In the genomic region with DNA sequence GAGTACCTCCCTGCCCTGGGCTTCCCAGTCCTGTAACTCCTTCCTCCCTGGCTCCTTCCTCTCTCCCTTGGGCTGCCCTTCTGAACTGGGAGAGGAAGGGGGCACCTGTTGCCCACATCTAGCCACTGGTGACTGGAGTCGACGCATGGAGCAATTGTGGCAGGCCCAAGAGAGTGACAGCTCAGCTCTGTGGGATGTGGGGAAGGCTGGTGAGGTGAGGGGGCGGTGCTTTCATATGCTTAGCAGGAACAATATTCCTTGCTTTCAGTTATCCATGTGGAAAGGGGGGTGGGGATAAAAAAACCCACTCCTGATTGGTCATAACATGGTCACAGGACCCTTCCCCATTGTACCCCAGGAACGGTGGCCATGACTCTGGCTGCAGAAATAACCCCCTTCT, we compare ENCODE assay signal across 12 mouse cellular contexts. TPM values are rescaled to one million over a fixed set of nuclear protein-coding genes. Genes with fewer than 3 reads are reported as not detected.
DNase-seq lines count a peak whose midpoint lies in the region; ATAC-seq and TF ChIP-seq lines count a peak whose summit lies in the region.
"Had no signal": no experiment of that assay in that cellular context is flagged by ENCODE, and none has a peak within 500 bp of the region (broad histone marks: within the 10 kb centered on the region; RNA-seq: fewer than 3 reads in every experiment).

No protein-coding gene starts in this region.

- DNase-seq in frontal cortex, adult 2 months (ENCODE audit: extremely low spot score in 1 of 2, low spot score in 1 of 2) = no peak
- peak; percentile 69 for DNase-seq in layer of hippocampus, adult 9-11 months
- no peak for DNase-seq in layer of hippocampus, adult 9-10 months (ENCODE audit: low spot score)
- DNase-seq in forebrain, postnatal 0 days = no peak
- no peak for DNase-seq in spleen, postnatal 36 days (ENCODE audit: low spot score in 2 of 2)
- DNase-seq: B cell, adult 2 months; right cerebral cortex, postnatal 4 days; thymus, adult 18-20 months had no signal

- no peaks in the 10 kb centered on the region for H3K27me3 ChIP-seq in forebrain, postnatal 0 days (ENCODE audit: insufficient read depth, low read length)
- no peaks in the 10 kb centered on the region for H3K27me3 ChIP-seq in stomach, embryonic 15.5 days (replicated peaks)

- ATAC-seq in frontal cortex, adult (ENCODE audit: low TSS enrichment) = peak; percentile 61; the same call in 1 of the 2 replicates
- peak; percentile 10; the same call in 1 of the 2 replicates for ATAC-seq in forebrain, postnatal 0 days
- no peak; the same call in 1 of the 2 replicates for ATAC-seq in stomach, embryonic 15.5 days (ENCODE audit: insufficient read depth, low FRiP score, low read depth)
- no peak for ATAC-seq in activated CD4-positive, CD25-positive, alpha-beta regulatory T cell, adult 4 months

- H3K36me3 ChIP-seq in forebrain, postnatal 0 days (ENCODE audit: insufficient read depth) = no peaks in the 10 kb centered on the region
- H3K36me3 ChIP-seq in stomach, embryonic 15.5 days = no peaks in the 10 kb centered on the region

- H3K4me2 ChIP-seq in forebrain, postnatal 0 days (ENCODE audit: low read depth) = no peak overlapping the region
- peak overlapping the region; percentile 48; the same call in 1 of the 2 replicates for H3K4me2 ChIP-seq in stomach, embryonic 15.5 days

- H3K9ac ChIP-seq in forebrain, postnatal 0 days = no peak overlapping the region
- H3K9ac ChIP-seq in stomach, embryonic 15.5 days = no peak overlapping the region

- 57% methylated on average over 4 of the region's 4 CpGs for WGBS in forebrain, postnatal 0 days
- 59% methylated on average over 4 of the region's 4 CpGs for WGBS in stomach, embryonic 15.5 days

- no peaks in the 10 kb centered on the region for H3K9me3 ChIP-seq in forebrain, postnatal 0 days (ENCODE audit: low read length)
- H3K9me3 ChIP-seq in stomach, embryonic 15.5 days = no peaks in the 10 kb centered on the region

- no peak overlapping the region for H3K4me3 ChIP-seq in forebrain, postnatal 0 days (ENCODE audit: low read depth, low read length)
- H3K4me3 ChIP-seq in stomach, embryonic 15.5 days (replicated peaks) = no peak overlapping the region

- no peak for TF ChIP-seq CTCF in forebrain, postnatal 0 days (IDR thresholded peaks at IDR 0.05; ENCODE audit: low read depth)

- no peak overlapping the region for H3K27ac ChIP-seq in forebrain, postnatal 0 days (ENCODE audit: low read depth, low read length)
- H3K27ac ChIP-seq in stomach, embryonic 15.5 days = peak overlapping the region; percentile 46

- no peaks in the 10 kb centered on the region for H3K4me1 ChIP-seq in forebrain, postnatal 0 days (ENCODE audit: insufficient read depth)
- H3K4me1 ChIP-seq in stomach, embryonic 15.5 days = peaks cover 18% of the 10 kb centered on the region

RNA-seq across cellular contexts. Expression of gene Clmn, which starts 19.9 kb away (rescaled TPM):
- 12.9 and 14.4 TPM in 2 replicates for polyA plus RNA-seq in frontal cortex, adult 2 months (2012; rRNA removed)
- 1.8 and 2.0 TPM in 2 replicates for total RNA-seq in forebrain, postnatal 0 days (2014; rRNA removed)
- polyA plus RNA-seq in forebrain, postnatal 0 days (2015; fragmentation: Nextera tagmentation; extraction: Ambion mirVana) = 1.2 and 1.8 TPM in 2 replicates
- 4.2 and 4.5 TPM in 2 replicates for polyA plus RNA-seq in stomach, embryonic 15.5 days (2015; fragmentation: Nextera tagmentation; extraction: Ambion mirVana)
- under 1 TPM in 1 of 2 experiments, not detected in 1; 0.04 TPM for polyA plus RNA-seq in activated CD4-positive, CD25-positive, alpha-beta regulatory T cell, adult 4 months (2017; shearing (Covaris generic))
- total RNA-seq: megakaryocyte-erythroid progenitor cell, adult 5-6 weeks had no signal

Comparison
In these comparisons a context has a peak if more than half of its experiments do, and no peak if none do; other contexts are left out.
1. ATAC-seq: peak in frontal cortex, adult (single experiment) and forebrain, postnatal 0 days (single experiment); none in stomach, embryonic 15.5 days (single experiment) and activated CD4-positive, CD25-positive, alpha-beta regulatory T cell, adult 4 months (single experiment).